Mouse (Mus musculus) mouse trophoblast stem cell (cell line): Measurements from ENCODE around the gene Golph3.

Experiments
- in situ Hi-C, 2 experiments: fragments of 300-500 bp; cut with MseI, MboI; formaldehyde crosslinking; loops; 2 replicates in 1 of 2; 3 replicates in 1 of 2; pipeline ENCODE4 v1.15.1; 2025

Golph3 gene

DNA sequence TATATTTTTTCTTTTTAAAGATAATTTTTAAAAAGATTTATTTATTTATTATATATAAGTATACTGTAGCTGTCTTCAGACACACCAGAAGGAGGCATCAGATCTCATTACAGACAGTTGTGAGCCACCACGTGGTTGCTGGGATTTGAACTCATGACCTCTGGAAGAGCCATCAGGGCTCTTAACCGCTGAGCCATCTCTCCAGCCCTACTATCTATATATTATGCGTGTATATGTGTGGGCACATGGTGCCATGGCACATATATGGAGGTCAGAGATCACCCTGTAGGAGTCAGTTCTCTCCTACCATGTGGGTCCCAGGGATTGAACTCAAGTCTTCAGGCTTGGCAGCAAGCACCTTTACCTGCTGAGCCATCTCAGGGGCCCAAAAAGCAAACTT, 58.8 kb downstream of the Golph3 start:
- in situ Hi-C loops, result no loop called here

- in situ Hi-C loops, result no loop called here
Observed at GRCm38 (mm10) chr15:12380548-12380947, 59.3 kb downstream of the Golph3 start.

GRCm38 (mm10) chr15:12384679-12385078, 63.4 kb downstream of the Golph3 start:
- in situ Hi-C loops, result no loop called here

- in situ Hi-C loops, result no loop called here
Observed at GRCm38 (mm10) chr15:12388726-12389489, 67.7 kb downstream of the Golph3 start.

DNA sequence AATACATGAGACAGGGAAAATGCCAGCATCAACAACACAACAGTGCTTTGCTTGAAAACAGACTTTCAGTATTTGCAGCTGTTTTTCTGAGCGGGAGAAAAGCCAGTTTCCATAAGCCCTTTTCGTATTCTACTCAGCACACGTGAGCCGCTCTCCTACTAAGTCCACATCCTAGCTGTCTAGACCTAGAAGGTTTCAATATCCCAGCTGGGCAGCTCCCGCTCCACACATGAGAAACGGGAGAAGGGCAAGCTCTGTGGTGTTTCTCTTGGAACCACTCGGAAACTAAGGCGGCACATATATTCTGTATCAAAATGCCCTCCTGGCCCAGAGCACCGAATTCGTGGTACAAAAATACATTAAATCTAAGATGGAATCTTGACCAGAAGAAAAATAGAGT, 73.5 kb downstream of the Golph3 start:
- in situ Hi-C loops, result no loop called here

- in situ Hi-C loops, result no loop called here
Observed at GRCm38 (mm10) chr15:12397032-12397431, 75.8 kb downstream of the Golph3 start.
